Mouse (Mus musculus) forebrain, embryonic 15.5 days (tissue): Measurements from ENCODE around the gene Tnk2. TPM values are rescaled to one million over a fixed set of nuclear protein-coding genes. Genes with fewer than 3 reads are reported as not detected.
A peak's percentile ranks its signal among the peaks of the same experiment; 100 is the strongest.

Source experiments
- ATAC-seq: fragments of 200-750 bp; cut with Nextera tagmentation; replicated peaks from 2 replicates; pipeline ENCODE4 v1.8.0; 2017; ENCODE audit warnings: mild to moderate bottlenecking, moderate TSS enrichment, moderate library complexity
- H3K27ac ChIP-seq: fragments of 300-500 bp; sonication (generic); replicated peaks from 2 replicates; pipeline ENCODE4 v1.5.1; 2015; ENCODE audit warnings: mild to moderate bottlenecking, inconsistent platforms
- H3K27me3 ChIP-seq: fragments of 300-500 bp; sonication (generic); 2 replicates; pipeline ENCODE4 v1.6.1; 2015; ENCODE audit warnings: inconsistent platforms
- H3K36me3 ChIP-seq: fragments of 300-500 bp; sonication (generic); 2 replicates; pipeline ENCODE4 v1.6.1; 2015; ENCODE audit warnings: mild to moderate bottlenecking, inconsistent platforms
- H3K4me1 ChIP-seq: fragments of 300-500 bp; sonication (generic); 2 replicates; pipeline ENCODE4 v1.6.1; 2015; ENCODE audit warnings: inconsistent platforms
- H3K4me2 ChIP-seq: fragments of 300-500 bp; sonication (generic); replicated peaks from 2 replicates; pipeline ENCODE4 v1.6.1; 2015; ENCODE audit warnings: mild to moderate bottlenecking, inconsistent platforms
- H3K4me3 ChIP-seq: fragments of 300-500 bp; sonication (generic); 2 replicates; pipeline ENCODE4 v1.5.1; 2015; ENCODE audit warnings: mild to moderate bottlenecking, inconsistent platforms
- H3K9ac ChIP-seq: fragments of 300-500 bp; sonication (generic); replicated peaks from 2 replicates; pipeline ENCODE4 v1.6.1; 2015; ENCODE audit warnings: mild to moderate bottlenecking, inconsistent platforms
- H3K9me3 ChIP-seq: fragments of 300-500 bp; sonication (generic); 2 replicates; pipeline ENCODE4 v1.6.1; 2016; ENCODE audit warnings: inconsistent platforms
- WGBS: fragments of 180-500 bp; shearing (Covaris S2); methylation state at CpG from one replicate; pipeline ENCODE4 v1.1.7; 2015; ENCODE audit warnings: mixed read lengths; 5-methylcytosine and 5-hydroxymethylcytosine counted together
- polyA plus RNA-seq: library from polyadenylated mRNA; unstranded; fragments of >200 nt; fragmentation: Nextera tagmentation; extraction: Ambion mirVana; gene quantifications from 2 replicates; pipeline ENCODE4 v1.2.1, GENCODE M21; 2015

Gene Tnk2
- polyA plus RNA-seq, 1 experiment from 2014 or later: 16.0 TPM

DNA sequence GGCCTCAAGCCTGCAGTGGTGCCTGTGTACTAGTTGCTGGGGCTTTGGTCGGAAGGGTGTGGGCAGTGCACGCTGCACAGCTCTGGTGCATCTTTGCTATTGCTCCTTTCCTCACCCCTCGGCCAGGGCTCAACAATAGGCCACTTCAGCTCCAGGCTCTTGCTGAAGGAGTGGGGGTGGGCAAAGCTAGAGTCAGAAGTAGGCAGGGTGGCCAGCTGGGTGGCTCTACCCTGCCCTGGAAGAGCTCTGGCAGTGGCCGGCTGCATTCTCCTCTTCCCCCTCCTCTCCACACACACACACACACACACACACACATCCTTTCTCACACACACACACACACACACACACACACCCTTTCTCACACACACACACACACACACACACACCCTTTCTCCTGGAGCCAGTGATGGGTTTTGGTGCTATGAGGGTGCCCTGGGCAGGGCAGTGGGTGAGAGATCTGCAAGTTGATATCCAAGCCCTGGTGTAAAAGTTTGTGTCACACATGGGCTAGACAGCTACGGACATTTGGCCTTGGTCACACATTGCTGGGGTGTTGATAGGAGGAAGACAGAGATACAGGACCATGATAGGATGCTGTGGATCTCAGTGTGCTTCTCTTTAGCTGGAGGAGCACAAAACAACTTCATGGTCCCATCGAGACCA, 10.5 kb downstream of the Tnk2 start:
- H3K9ac ChIP-seq: no peak overlapping the region
- no peaks in the 10 kb centered on the region for H3K27me3 ChIP-seq
- peaks cover 14% of the 10 kb centered on the region for H3K4me1 ChIP-seq
- H3K36me3 ChIP-seq: no peaks in the 10 kb centered on the region
- no peak for ATAC-seq
- no peak overlapping the region for H3K4me2 ChIP-seq
- WGBS: 75% methylated on average over 5 of the region's 6 CpGs
- H3K9me3 ChIP-seq: no peaks in the 10 kb centered on the region
- H3K4me3 ChIP-seq: no peak overlapping the region
- H3K27ac ChIP-seq: no peak overlapping the region

DNA sequence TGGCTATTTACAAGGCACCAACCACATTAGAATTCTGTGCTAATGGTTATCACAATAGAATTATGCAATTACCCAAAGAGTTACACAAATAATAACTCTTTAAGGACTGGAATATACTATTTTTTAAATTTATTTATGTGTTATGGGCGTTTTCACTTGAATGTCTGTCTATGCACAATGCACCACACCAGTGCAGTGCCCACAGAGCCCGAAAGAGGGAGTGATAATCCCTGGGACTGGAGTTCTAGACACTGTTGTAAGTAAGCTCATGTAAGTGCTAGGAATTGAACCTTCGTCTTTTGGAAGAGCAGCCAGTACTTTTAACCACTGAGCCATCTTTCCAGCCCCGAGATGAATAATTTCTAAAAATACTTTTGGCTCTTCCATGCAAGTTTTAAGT, 11.9 kb downstream of the Tnk2 start:
- Histone ChIP-seq H3K4me1 (peaks cover 28% of the 10 kb centered on the region), H3K9ac (no peak overlapping the region), H3K9me3 (no peaks in the 10 kb centered on the region), H3K4me2 (no peak overlapping the region), H3K36me3 (no peaks in the 10 kb centered on the region), H3K27me3 (no peaks in the 10 kb centered on the region), H3K27ac (no peak overlapping the region), H3K4me3 (no peak overlapping the region)
- WGBS: 90% methylated on average over 4 of the region's 4 CpGs
- ATAC-seq: no peak

- 82% methylated on average over 8 of the region's 8 CpGs for WGBS
- no peak overlapping the region for H3K27ac ChIP-seq
- no peak overlapping the region for H3K9ac ChIP-seq
- H3K4me3 ChIP-seq: no peak overlapping the region
- no peak for ATAC-seq
- no peaks in the 10 kb centered on the region for H3K36me3 ChIP-seq
- no peak overlapping the region for H3K4me2 ChIP-seq
- H3K27me3 ChIP-seq: no peaks in the 10 kb centered on the region
- H3K4me1 ChIP-seq: peaks cover 35% of the 10 kb centered on the region
- H3K9me3 ChIP-seq: no peaks in the 10 kb centered on the region
Measured at GRCm38 (mm10) chr16:32656321-32656720, 12.6 kb downstream of the Tnk2 start.

DNA sequence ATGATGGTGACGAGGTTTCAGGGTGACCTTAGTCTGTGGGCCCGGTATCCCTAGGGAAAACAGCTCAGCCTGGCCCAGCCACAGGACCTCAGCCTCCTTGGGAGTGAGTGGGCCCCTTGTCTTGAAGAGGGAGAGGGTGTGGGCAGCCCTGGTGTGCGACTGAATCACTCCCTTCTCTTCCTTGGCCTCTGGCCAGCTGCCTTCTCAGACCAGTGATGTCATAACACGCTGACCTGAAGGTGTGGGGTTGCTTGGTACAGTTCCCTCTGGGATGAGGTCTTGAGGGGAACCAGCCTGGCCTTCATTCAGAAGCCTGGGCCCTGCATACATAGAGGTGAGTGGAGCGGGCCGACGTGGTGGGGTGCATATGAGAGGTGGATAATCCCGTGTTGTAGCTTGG, 13.1 kb downstream of the Tnk2 start:
- WGBS: 72% methylated on average over 8 of the region's 8 CpGs
- no peaks in the 10 kb centered on the region for H3K27me3 ChIP-seq
- no peak overlapping the region for H3K27ac ChIP-seq
- no peak overlapping the region for H3K9ac ChIP-seq
- H3K4me1 ChIP-seq: peaks cover 40% of the 10 kb centered on the region
- ATAC-seq: no peak
- no peak overlapping the region for H3K4me3 ChIP-seq
- H3K4me2 ChIP-seq: no peak overlapping the region
- H3K9me3 ChIP-seq: no peaks in the 10 kb centered on the region
- H3K36me3 ChIP-seq: no peaks in the 10 kb centered on the region

- H3K36me3 ChIP-seq: no peaks in the 10 kb centered on the region
- WGBS: 90% methylated on average over 16 of the region's 16 CpGs
- H3K4me2 ChIP-seq: no peak overlapping the region
- ATAC-seq: no peak
- H3K9me3 ChIP-seq: no peaks in the 10 kb centered on the region
- no peak overlapping the region for H3K27ac ChIP-seq
- no peaks in the 10 kb centered on the region for H3K27me3 ChIP-seq
- no peak overlapping the region for H3K4me3 ChIP-seq
- peaks cover 49% of the 10 kb centered on the region for H3K4me1 ChIP-seq
- no peak overlapping the region for H3K9ac ChIP-seq
Measured at GRCm38 (mm10) chr16:32657498-32658250, 14.0 kb downstream of the Tnk2 start.

DNA sequence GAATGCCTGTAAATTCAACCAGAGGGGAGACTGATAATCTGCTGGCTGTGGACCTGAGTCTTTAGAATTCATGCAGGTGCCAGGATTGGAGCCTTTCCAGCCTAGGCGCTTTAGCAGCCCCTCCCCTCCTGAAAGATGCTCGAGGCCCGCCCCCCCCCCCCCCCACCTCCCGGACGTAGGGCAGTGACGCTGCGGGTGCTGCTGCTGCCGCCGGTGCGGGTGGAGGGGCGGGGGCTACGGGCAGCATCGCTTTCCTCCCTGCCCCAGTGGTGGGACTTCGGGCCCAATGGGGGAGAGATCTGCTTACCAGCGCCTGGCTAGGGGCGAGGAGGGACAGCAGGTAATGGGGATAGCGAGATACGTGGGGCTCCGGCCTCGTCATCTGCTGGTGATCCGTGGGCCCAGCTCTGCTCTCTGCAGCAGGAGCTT, 15.1 kb downstream of the Tnk2 start:
- H3K9ac ChIP-seq: peak overlapping the region; percentile 64
- 0% methylated on average over 19 of the region's 21 CpGs for WGBS

GRCm38 (mm10) chr16:32659385-32659784, 15.7 kb downstream of the Tnk2 start:
- H3K4me3 ChIP-seq: peak overlapping the region; percentile 49
- H3K4me2 ChIP-seq: peak overlapping the region; percentile 69
- peak overlapping the region; percentile 64 for H3K9ac ChIP-seq
- H3K27ac ChIP-seq: peak overlapping the region; percentile 87
- WGBS: 6% methylated on average over 8 of the region's 8 CpGs
- peaks cover 66% of the 10 kb centered on the region for H3K4me1 ChIP-seq
- H3K36me3 ChIP-seq: no peaks in the 10 kb centered on the region
- H3K9me3 ChIP-seq: no peaks in the 10 kb centered on the region
- no peaks in the 10 kb centered on the region for H3K27me3 ChIP-seq
- ATAC-seq: no peak

More for the DNA sequence above, 15.1 kb downstream of the Tnk2 start:
- H3K36me3 ChIP-seq: no peaks in the 10 kb centered on the region
- H3K4me3 ChIP-seq: peak overlapping the region; percentile 49
- peak overlapping the region; percentile 87 for H3K27ac ChIP-seq
- peaks cover 60% of the 10 kb centered on the region for H3K4me1 ChIP-seq
- peak; percentile 6; the same call in 1 of the 2 replicates for ATAC-seq
- no peaks in the 10 kb centered on the region for H3K27me3 ChIP-seq
- H3K9me3 ChIP-seq: no peaks in the 10 kb centered on the region
- H3K4me2 ChIP-seq: peak overlapping the region; percentile 69

DNA sequence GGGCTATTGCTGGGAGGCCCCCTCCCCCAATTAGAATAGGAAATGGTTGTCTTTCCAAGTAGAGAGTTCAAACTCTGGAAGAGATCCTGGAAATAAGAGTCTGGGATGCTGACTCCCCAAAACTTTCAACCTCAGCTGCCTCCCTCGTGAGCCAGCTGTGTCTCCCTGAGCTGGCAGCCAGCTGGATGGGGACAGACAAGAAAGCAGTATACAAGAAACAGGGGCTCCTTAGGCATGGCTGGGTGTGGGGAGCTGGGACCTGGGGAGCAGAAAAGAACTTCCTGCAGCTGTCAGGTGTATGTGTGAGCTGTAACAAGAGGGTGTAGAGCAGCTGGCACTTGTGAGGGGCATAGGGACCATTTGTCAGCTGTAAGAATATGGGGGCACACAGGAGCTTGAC, 16.4 kb downstream of the Tnk2 start:
- Histone ChIP-seq H3K9me3 (no peaks in the 10 kb centered on the region), H3K4me1 (peaks cover 69% of the 10 kb centered on the region), H3K4me3 (no peak overlapping the region), H3K36me3 (no peaks in the 10 kb centered on the region), H3K9ac (no peak overlapping the region), H3K27me3 (no peaks in the 10 kb centered on the region), H3K4me2 (no peak overlapping the region), H3K27ac (peak overlapping the region; percentile 87)
- WGBS: 27% methylated on average over 1 of the region's 1 CpGs
- ATAC-seq: no peak; the same call in 1 of the 2 replicates

DNA sequence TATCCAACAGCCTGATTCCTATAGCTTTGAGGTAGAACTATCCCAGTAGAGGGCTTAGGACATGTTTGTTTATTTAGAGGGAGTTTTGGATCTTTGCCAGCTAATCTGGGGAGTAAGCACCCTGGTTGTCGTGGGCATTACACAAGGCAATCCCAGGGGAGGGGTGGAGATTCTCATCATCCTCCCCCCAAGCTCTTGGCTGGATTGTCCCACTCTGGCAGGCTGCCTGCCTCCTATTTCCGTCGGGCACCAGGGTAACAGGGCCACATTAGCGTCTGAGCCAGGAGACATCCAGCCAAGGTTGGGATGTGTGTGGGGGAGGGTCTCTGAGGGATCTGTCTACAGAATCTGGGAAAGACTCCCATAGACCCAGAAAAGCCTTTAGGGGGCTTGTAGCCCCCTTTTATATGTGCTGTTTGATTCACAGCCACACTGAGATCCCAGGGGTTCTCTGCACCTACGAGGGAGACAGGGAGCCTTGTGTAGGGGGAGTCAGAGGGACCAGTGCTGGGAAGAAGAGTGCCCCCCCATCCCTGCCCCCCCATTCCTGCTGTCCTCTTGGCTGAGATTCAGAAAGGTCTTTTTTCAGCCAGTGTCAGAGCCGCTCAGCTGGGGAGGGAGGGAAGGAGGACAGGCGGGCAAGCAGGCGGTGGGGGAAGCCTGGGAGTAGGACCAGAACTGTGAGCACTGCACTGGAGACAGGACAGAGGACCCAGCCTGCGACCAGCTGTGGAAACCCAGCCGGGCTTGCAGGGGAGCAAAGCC, 17.1 kb downstream of the Tnk2 start:
- Histone ChIP-seq H3K36me3 (no peaks in the 10 kb centered on the region), H3K9ac (peak overlapping the region; percentile 43; the same call in 1 of the 2 replicates), H3K27ac (peak overlapping the region; percentile 87), H3K4me1 (peaks cover 74% of the 10 kb centered on the region), H3K4me2 (peak overlapping the region; percentile 41), H3K9me3 (no peaks in the 10 kb centered on the region), H3K27me3 (no peaks in the 10 kb centered on the region), H3K4me3 (peak overlapping the region; percentile 21)
- 4% methylated on average over 10 of the region's 10 CpGs for WGBS
- peak; percentile 68 for ATAC-seq

DNA sequence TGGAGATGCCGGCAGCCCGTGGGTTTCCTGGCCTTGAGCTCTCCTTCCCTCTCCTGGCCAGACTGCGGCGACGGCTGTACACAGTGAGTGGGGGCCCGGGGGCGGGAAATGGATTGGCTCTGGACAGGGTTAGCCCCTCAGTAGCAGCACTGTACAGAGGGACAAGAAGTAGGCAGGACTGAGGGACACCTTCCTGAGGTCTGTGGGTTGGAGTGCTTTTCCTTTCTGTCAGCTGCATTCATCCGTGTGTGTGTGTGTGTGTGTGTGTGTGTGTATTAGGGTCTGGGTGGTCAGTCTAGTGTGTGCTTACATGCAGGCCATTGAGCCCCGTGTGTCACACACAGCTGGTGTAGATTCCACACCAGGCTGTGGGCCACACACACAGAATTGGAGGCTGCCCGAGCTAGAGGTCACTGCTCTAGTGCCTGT, 17.8 kb downstream of the Tnk2 start:
- ATAC-seq: peak; percentile 23; the same call in 1 of the 2 replicates
- H3K4me1 ChIP-seq: peaks cover 81% of the 10 kb centered on the region
- 38% methylated on average over 10 of the region's 10 CpGs for WGBS

GRCm38 (mm10) chr16:32662372-32662771, 18.7 kb downstream of the Tnk2 start:
- no peaks in the 10 kb centered on the region for H3K36me3 ChIP-seq
- H3K4me2 ChIP-seq: peak overlapping the region; percentile 41
- H3K9ac ChIP-seq: peak overlapping the region; percentile 43
- no peaks in the 10 kb centered on the region for H3K27me3 ChIP-seq
- H3K4me1 ChIP-seq: peaks cover 85% of the 10 kb centered on the region
- WGBS: 83% methylated on average over 7 of the region's 7 CpGs
- H3K4me3 ChIP-seq: peak overlapping the region; percentile 21
- H3K9me3 ChIP-seq: no peaks in the 10 kb centered on the region
- no peak for ATAC-seq
- H3K27ac ChIP-seq: peak overlapping the region; percentile 87

More for the DNA sequence above, 17.8 kb downstream of the Tnk2 start:
- Histone ChIP-seq H3K9ac (peak overlapping the region; percentile 43), H3K27ac (peak overlapping the region; percentile 87), H3K27me3 (no peaks in the 10 kb centered on the region), H3K9me3 (no peaks in the 10 kb centered on the region), H3K36me3 (no peaks in the 10 kb centered on the region), H3K4me2 (peak overlapping the region; percentile 41), H3K4me3 (peak overlapping the region; percentile 21)
